Mouse (Mus musculus) limb, embryonic 12.5 days (tissue): ENCODE measurements around the gene Dennd1c. TPM values are rescaled to one million over a fixed set of nuclear protein-coding genes. Genes with fewer than 3 reads are reported as not detected.
A peak's percentile ranks its signal among the peaks of the same experiment; 100 is the strongest.
"Not testable (repeated sequence)": the region's sequence is repeated elsewhere in the genome, so short reads cannot be mapped to it uniquely, and the experiment has no call there.

Experiments
- ATAC-seq: fragments of 200-750 bp; cut with Nextera tagmentation; 2 replicates; pipeline ENCODE4 v1.8.0; 2017; ENCODE audit warnings: low read depth, moderate TSS enrichment; ENCODE audit not compliant: insufficient number of reproducible peaks, insufficient read depth, low FRiP score, low TSS enrichment
- H3K27ac ChIP-seq: fragments of 300-500 bp; sonication (generic); 2 replicates; pipeline ENCODE4 v1.5.1; 2016; ENCODE audit warnings: mild to moderate bottlenecking, moderate library complexity
- H3K27me3 ChIP-seq: fragments of 300-500 bp; sonication (generic); 2 replicates; pipeline ENCODE4 v1.6.1; 2016; ENCODE audit warnings: mild to moderate bottlenecking, moderate library complexity
- H3K36me3 ChIP-seq: fragments of 300-500 bp; sonication (generic); 2 replicates; pipeline ENCODE4 v1.6.1; 2016; ENCODE audit warnings: mild to moderate bottlenecking, moderate library complexity
- H3K4me1 ChIP-seq: fragments of 300-500 bp; sonication (generic); replicated peaks from 2 replicates; pipeline ENCODE4 v1.6.1; 2016
- H3K4me2 ChIP-seq: fragments of 300-500 bp; sonication (generic); 2 replicates; pipeline ENCODE4 v1.6.1; 2016; ENCODE audit warnings: mild to moderate bottlenecking, moderate library complexity
- H3K4me3 ChIP-seq: fragments of 300-500 bp; sonication (generic); replicated peaks from 2 replicates; pipeline ENCODE4 v1.5.1; 2016; ENCODE audit warnings: mild to moderate bottlenecking
- H3K9ac ChIP-seq: fragments of 300-500 bp; sonication (generic); replicated peaks from 2 replicates; pipeline ENCODE4 v1.6.1; 2016; ENCODE audit warnings: mild to moderate bottlenecking, moderate library complexity
- H3K9me3 ChIP-seq: fragments of 300-500 bp; sonication (generic); 2 replicates; pipeline ENCODE4 v1.6.1; 2016; ENCODE audit warnings: mild to moderate bottlenecking, moderate library complexity
- WGBS: fragments of 180-500 bp; shearing (Covaris S2); methylation state at CpG from one replicate; pipeline ENCODE4 v1.1.7; 2016; 5-methylcytosine and 5-hydroxymethylcytosine counted together
- polyA plus RNA-seq: library from polyadenylated mRNA; unstranded; fragments of >200 nt; fragmentation: Nextera tagmentation; extraction: Ambion mirVana; gene quantifications from 2 replicates; pipeline ENCODE4 v1.2.1, GENCODE M21; 2016

Dennd1c gene
- polyA plus RNA-seq, 1 experiment from 2014 or later = 1.2 TPM

DNA sequence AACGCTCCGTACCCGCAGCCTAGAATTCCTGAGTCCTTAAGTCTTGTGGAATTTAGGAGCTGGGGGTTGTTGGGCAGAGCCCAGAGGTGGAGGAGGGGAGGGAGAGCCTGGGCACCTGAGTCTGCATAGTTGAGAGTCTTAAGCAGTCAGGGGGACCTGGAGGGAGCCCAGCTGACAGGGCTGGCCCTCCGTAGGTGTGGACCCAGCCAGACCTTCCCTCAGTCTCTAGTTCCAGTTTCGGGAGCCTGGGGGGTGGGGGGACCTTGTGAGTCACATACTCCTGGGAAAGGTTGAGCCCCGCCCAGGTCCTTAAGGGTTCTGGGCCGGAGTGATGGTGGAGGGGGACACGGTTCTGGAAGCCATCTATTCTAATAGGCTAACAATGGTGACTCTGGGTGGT lies 15.3 kb downstream of the Dennd1c start:
- Histone ChIP-seq H3K4me2 (0 out of 2 replicates have a peak overlapping the region, but pooled peaks have one; percentile 29), H3K4me3 (no peak overlapping the region), H3K9ac (no peak overlapping the region), H3K4me1 (peaks cover 15% of the 10 kb centered on the region), H3K9me3 (no peaks in the 10 kb centered on the region), H3K27me3 (peaks cover 86% of the 10 kb centered on the region), H3K36me3 (no peaks in the 10 kb centered on the region), H3K27ac (no peak overlapping the region)
- no peak for ATAC-seq
- 11% methylated on average over 8 of the region's 8 CpGs for WGBS

DNA sequence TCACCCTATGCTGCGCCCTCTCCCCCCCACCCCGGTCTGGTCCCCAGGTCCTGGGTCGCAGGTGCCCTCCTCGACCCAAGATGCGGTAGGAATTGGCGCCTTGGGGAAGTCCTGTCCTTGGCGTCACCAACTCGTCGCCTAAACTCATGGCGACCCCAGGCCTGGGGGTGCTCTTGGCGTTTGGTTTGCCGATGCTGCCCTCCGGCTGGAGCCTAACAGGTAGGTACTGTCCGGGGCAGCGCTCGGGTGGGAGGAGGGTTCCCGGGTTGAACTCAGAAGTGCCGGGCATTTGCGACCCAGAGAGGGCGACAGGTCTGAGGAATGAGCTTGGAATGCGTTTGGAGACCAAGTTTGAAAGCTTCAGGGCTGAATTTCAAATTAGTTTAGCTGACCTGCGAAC lies 15.8 kb downstream of the Dennd1c start:
- Histone ChIP-seq H3K27ac (no peak overlapping the region), H3K4me1 (peaks cover 15% of the 10 kb centered on the region), H3K9ac (no peak overlapping the region), H3K27me3 (peaks cover 90% of the 10 kb centered on the region), H3K9me3 (no peaks in the 10 kb centered on the region), H3K4me2 (peak overlapping the region; percentile 29), H3K4me3 (peak overlapping the region; percentile 19), H3K36me3 (no peaks in the 10 kb centered on the region)
- ATAC-seq = no peak
- 1% methylated on average over 22 of the region's 22 CpGs for WGBS

GRCm38 (mm10) chr17:57062011-57062521 lies 16.2 kb downstream of the Dennd1c start:
- no peaks in the 10 kb centered on the region for H3K9me3 ChIP-seq
- H3K36me3 ChIP-seq = no peaks in the 10 kb centered on the region
- H3K4me3 ChIP-seq = peak overlapping the region; percentile 19
- 2% methylated on average over 39 of the region's 39 CpGs for WGBS
- H3K4me1 ChIP-seq = peaks cover 15% of the 10 kb centered on the region
- peaks cover 89% of the 10 kb centered on the region for H3K27me3 ChIP-seq
- H3K4me2 ChIP-seq = peak overlapping the region; percentile 29
- no peak overlapping the region for H3K9ac ChIP-seq
- H3K27ac ChIP-seq = no peak overlapping the region
- ATAC-seq = no peak

DNA sequence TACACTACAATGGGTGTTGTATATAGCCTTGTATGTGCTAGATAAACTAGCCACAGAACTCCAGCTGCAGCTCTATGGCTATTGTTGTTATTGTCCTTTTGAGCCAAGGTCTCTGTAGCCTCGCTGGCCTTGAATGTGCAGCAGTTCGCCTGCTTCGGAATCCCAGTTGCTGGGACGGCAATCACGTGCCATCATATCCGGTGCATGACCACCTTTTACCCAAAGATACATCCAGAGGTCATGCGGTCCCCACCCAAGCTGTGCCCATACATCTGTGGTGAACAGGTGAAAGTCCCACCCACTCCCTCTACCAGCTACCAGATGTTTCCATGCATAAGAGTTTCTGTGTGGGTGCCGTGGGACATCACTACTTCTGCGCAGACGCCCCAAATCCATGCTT lies 17.2 kb downstream of the Dennd1c start:
- Histone ChIP-seq H3K27ac (no peak overlapping the region), H3K4me2 (peak overlapping the region; percentile 89; the same call in 1 of the 2 replicates), H3K9me3 (no peaks in the 10 kb centered on the region), H3K9ac (no peak overlapping the region), H3K4me3 (0 out of 2 replicates have a peak overlapping the region, but pooled peaks have one; percentile 82), H3K4me1 (peaks cover 15% of the 10 kb centered on the region), H3K36me3 (no peaks in the 10 kb centered on the region), H3K27me3 (peaks cover 79% of the 10 kb centered on the region)
- ATAC-seq = no peak
- 40% methylated on average over 10 of the region's 10 CpGs for WGBS

DNA sequence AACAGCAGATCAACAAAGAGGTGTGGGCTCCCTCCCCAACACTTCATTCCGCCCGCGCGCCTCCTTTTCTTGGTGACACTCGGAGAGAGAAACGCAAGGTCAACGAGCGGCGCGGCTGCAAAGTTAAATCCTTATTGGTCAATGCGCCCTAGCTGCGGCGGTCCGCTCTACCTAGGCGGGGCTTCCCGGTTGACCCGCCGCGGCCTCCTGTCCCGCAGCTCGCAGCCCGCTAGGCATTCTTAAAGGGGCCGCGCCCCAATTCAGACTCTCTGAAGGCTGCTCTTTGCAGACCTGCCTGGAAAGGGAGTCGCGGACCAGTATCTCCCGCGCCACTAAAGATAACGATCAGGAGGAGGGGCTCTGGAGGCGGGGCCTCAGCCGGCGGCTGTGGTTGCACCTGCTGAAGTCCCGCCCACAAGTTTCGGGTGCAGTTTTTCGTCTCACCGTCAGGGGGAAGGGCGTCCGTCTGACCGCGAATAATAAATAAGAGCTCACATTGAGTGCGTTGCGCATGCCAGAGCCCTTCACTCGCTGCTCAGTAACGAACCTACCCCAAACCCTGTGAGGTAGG lies 18.0 kb downstream of the Dennd1c start:
- H3K36me3 ChIP-seq = no peaks in the 10 kb centered on the region
- H3K27me3 ChIP-seq = peaks cover 72% of the 10 kb centered on the region
- WGBS = under 1% methylated on average over 44 of the region's 44 CpGs
- H3K4me2 ChIP-seq = peak overlapping the region; percentile 89
- H3K27ac ChIP-seq = no peak overlapping the region
- peak overlapping the region; percentile 82 for H3K4me3 ChIP-seq
- peaks cover 15% of the 10 kb centered on the region for H3K4me1 ChIP-seq
- no peak overlapping the region for H3K9ac ChIP-seq
- no peaks in the 10 kb centered on the region for H3K9me3 ChIP-seq
- peak; percentile 81 for ATAC-seq

- WGBS = under 1% methylated on average over 39 of the region's 45 CpGs
- H3K9me3 ChIP-seq = no peaks in the 10 kb centered on the region
- peaks cover 15% of the 10 kb centered on the region for H3K4me1 ChIP-seq
- no peaks in the 10 kb centered on the region for H3K36me3 ChIP-seq
- H3K4me3 ChIP-seq = peak within 1 kb of the TSS; percentile 82
- ATAC-seq = peak; percentile 48; the same call in 1 of the 2 replicates
- peaks cover 64% of the 10 kb centered on the region for H3K27me3 ChIP-seq
- peak within 1 kb of the TSS; percentile 66 for H3K9ac ChIP-seq
- H3K4me2 ChIP-seq = peak within 1 kb of the TSS; percentile 89
- no peak within 1 kb of the TSS for H3K27ac ChIP-seq
Observed at GRCm38 (mm10) chr17:57059486-57059977, 18.8 kb downstream of the Dennd1c start, which contains the start of gene Slc25a23. Gene Slc25a23, minus strand, starts transcription at chr17:57059863.

DNA sequence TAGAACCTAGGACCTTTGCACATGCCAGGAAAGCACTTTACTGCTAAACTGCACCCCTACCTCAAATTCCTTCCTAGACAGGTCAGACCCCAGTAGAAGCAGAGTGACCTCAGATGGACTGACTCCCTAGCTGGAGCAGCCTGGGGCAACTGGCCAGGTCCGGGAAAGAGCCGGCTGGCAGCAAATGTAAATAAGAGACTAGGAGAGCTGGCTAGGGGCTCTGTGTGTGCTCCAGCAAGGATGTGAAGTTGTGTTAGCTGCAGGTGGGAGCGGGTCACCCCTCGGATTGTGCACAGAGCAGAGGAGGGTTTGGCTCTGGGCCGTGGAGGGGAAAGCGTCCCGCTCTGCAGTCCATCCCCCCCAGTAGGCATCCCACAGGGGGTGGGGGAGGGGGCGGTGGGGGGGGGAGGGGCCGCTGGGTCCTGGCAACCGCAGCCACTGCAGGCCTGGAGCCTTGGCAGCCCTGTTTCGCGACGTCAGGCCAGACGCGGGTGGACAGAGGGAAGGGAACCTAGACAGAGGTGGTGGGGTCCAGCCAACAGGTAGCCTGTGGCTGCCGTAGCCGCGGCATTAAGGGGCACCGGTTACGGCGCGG lies 19.3 kb downstream of the Dennd1c start, which contains the start of gene Crb3:
TSS of gene Crb3 (plus strand) at position 215 of the 595 bp plus-strand sequence.
- peak within 1 kb of the TSS; percentile 66 for H3K9ac ChIP-seq
- 2% methylated on average over 13 of the region's 22 CpGs for WGBS
- peaks cover 15% of the 10 kb centered on the region for H3K4me1 ChIP-seq
- peak; percentile 7; the same call in 1 of the 2 replicates for ATAC-seq
- peak within 1 kb of the TSS; percentile 82 for H3K4me3 ChIP-seq
- peak within 1 kb of the TSS; percentile 89 for H3K4me2 ChIP-seq
- no peaks in the 10 kb centered on the region for H3K36me3 ChIP-seq
- H3K9me3 ChIP-seq = no peaks in the 10 kb centered on the region
- no peak within 1 kb of the TSS for H3K27ac ChIP-seq
- H3K27me3 ChIP-seq = peaks cover 59% of the 10 kb centered on the region

GRCm38 (mm10) chr17:57056246-57056645 lies 22.1 kb downstream of the Dennd1c start:
- WGBS = 88% methylated on average over 3 of the region's 3 CpGs
- Histone ChIP-seq H3K27ac (no peak overlapping the region), H3K4me3 (no peak overlapping the region), H3K4me1 (peaks cover 8% of the 10 kb centered on the region), H3K36me3 (peaks cover 12% of the 10 kb centered on the region), H3K9ac (no peak overlapping the region), H3K4me2 (no peak overlapping the region), H3K27me3 (peaks cover 32% of the 10 kb centered on the region), H3K9me3 (no peaks in the 10 kb centered on the region)
- ATAC-seq = no peak

- not testable (repeated sequence) for H3K4me2 ChIP-seq, H3K27me3 ChIP-seq, H3K4me1 ChIP-seq, H3K9ac ChIP-seq, H3K4me3 ChIP-seq, H3K9me3 ChIP-seq, H3K27ac ChIP-seq, ATAC-seq
- WGBS = 81% methylated on average over 4 of the region's 4 CpGs
- H3K36me3 ChIP-seq = peaks cover 17% of the 10 kb centered on the region
Observed at GRCm38 (mm10) chr17:57051679-57052078, 26.6 kb downstream of the Dennd1c start.

DNA sequence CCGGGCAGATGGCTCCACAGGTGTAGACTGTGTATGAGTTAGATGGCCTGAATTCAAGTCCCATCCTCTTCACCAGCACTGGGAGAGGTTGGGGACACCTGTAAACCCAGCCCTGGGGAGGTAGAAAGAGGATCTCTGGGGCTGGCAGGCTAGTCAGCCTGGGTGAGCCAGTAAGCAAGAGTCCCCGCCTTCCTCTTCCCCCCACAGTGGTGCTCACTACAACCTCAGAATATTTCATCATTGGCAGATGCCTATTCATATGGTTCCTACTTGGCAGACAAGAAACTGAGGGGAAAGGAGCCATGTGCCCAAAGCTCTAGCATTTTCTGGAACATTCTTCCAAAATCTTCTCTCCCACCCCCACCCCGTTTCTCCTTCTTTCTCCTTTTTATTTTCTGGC lies 29.5 kb downstream of the Dennd1c start:
- no peak overlapping the region for H3K4me2 ChIP-seq
- no peak overlapping the region for H3K9ac ChIP-seq
- no peaks in the 10 kb centered on the region for H3K9me3 ChIP-seq
- ATAC-seq = no peak
- 93% methylated on average over 3 of the region's 3 CpGs for WGBS
- no peaks in the 10 kb centered on the region for H3K27me3 ChIP-seq
- no peak overlapping the region for H3K27ac ChIP-seq
- H3K4me1 ChIP-seq = no peaks in the 10 kb centered on the region
- H3K4me3 ChIP-seq = no peak overlapping the region
- peaks cover 17% of the 10 kb centered on the region for H3K36me3 ChIP-seq

- Histone ChIP-seq H3K27ac (no peak overlapping the region), H3K9ac (no peak overlapping the region), H3K27me3 (no peaks in the 10 kb centered on the region), H3K36me3 (peaks cover 9% of the 10 kb centered on the region), H3K9me3 (no peaks in the 10 kb centered on the region), H3K4me1 (no peaks in the 10 kb centered on the region), H3K4me2 (no peak overlapping the region), H3K4me3 (no peak overlapping the region)
- WGBS = 24% methylated on average over 5 of the region's 5 CpGs
- ATAC-seq = no peak
Observed at GRCm38 (mm10) chr17:57047406-57047805, 30.9 kb downstream of the Dennd1c start.
